Mouse (Mus musculus): ENCODE results near the gene Sult6b1.

The Sult6b1 gene

DNA sequence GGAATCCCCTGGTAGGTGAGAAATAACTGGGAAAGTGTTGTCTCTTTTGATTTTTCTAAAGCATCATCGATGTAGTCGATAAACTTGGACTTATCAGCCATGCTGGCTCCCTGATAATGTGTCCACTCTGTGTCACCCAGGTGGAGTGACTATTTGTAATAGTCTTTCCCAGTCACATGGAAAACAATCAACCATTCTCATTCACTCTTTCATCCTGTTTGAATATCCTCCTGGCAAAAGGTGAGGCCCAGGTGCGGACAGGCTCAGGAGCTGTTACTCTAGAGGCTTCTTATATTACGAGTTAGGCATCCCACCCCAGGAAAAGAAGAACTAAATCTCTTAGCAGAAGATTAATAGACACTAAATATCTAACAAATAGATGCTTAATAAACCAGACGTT lies at the start of gene Sult6b1:
Gene Sult6b1, minus strand, starts transcription at position 101 of the 400 bp plus-strand sequence.
- no peak for DNase-seq (ENCODE audit: low spot score)

DNA sequence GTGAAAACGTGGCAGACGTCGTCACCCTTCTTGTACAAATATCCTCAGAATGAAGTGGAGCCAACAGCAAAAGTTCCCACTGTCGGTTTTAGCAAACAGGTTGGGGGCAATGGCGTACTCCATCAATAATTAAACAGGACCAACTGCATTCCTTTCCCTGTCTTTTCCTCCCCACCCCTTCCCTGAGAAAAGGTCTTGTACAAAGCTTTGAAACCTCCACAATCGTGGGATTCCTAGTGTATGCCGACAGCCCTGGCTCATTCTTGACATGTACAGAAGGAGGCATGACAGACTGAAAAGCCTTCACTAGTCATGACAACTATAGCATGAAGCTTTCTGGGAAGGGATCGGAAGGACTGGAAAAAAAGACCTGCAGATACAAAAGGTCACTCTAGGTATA lies 46.4 kb upstream of the Sult6b1 start:
- DNase-seq (ENCODE audit: low spot score): no peak

DNA sequence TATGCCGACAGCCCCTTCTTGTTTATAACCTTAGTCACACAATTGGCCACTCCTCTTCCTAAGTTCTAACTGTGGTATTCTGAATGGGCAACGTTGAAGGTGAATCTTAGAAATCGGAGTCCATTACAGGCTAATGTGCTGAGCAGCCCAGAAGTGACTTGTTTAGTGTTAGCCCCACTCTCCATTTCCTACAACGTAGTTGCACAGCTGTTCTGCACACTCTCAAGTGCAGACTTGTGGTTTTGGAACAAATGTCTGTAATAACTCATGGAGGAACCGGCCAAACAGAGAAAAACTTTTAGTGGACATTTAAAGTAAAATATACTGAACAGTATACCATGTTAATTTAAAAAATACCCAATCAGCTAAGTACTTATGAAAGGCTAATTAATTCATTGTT lies 45.3 kb upstream of the Sult6b1 start:
- no peak for DNase-seq (ENCODE audit: low spot score)

DNA sequence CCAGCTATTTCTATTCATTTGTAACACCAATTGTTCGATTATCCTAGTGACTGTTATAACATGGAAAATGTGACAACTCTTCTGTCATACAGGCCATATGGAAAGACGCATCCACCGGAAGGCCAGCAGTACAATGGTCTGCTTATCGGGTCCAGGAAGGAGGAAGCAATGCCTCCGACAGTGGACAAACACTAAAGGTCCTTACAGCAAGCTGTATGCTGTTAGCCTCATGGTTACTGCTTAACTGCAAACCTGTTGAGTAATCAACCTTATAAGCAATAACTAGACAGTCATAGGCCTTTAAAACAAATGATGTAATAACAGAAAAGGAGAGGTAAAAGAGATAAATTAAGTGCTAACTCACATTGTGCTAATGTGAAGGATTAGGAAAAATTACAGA lies 44.4 kb upstream of the Sult6b1 start:
- DNase-seq (ENCODE audit: low spot score): no peak

DNA sequence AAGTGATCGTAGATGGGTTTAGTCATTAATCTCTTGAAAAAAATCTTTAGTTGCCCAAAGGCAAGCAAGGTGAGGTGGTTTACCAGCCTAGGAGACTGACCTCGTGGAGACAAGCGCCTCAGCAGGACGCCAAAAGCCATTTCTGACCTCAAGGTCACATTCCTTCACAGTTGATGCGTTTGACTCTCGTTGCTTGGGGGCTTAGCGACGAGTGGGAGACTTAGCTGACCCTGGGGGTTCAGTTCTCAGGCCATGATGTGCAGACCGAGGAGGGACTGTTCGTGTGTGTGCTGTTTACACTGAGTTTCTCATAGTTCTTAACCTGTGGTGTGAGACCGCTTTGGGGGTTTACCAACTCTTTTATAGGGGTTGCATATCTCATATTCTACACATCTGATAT lies 35.8 kb upstream of the Sult6b1 start:
- peak; percentile 41 for DNase-seq (ENCODE audit: low spot score)

DNA sequence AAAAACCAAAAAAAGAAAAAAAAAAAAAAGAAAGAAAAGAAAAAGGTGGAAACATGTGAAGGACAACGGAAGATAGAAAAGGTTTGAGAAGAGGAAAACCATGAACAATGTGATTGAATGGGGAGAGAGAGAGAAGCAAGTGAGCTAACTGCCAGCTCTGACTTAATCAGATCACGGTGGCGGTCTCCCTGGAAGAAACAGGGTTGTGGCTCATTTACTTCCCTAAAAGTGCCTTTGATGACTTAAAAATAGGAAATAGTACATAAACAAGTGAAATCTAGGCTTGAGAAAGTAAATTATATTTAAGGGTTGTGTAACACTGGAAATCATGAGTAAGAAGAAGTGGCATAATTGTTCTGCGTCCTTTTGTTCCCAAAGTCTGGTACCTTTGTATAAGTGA lies 32.1 kb upstream of the Sult6b1 start:
- DNase-seq (ENCODE audit: low spot score): no peak

DNA sequence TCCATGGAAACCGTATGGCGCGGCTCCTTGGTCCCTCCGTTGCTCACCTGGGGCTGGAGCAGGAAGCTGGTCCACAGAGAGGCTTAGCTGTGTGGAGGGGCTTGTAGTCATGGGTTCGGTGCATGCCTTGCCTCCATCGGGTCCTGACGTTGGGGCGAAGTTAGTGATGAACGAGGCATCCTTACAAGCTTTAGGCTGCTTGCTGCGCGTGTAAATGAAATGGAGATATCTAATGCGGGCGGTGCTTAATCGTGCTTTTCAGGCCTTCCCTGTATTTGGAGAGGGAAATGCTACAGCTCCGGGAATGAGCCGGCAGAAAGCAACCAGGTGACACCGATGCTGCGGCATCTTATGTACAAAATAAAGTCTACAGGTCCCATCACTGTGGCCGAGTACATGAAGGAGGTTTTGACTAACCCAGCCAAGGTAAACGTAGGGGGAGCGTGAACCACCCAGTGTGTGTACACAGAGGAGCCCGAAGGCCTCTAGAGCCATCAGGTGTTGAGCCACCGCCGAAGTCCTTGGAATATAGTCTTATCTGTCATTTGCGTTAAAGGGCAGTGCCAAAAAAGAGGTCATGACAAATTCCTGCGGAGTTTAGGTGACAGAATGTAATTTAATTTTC lies 30.5 kb upstream of the Sult6b1 start:
- DNase-seq (ENCODE audit: low spot score): no peak

DNA sequence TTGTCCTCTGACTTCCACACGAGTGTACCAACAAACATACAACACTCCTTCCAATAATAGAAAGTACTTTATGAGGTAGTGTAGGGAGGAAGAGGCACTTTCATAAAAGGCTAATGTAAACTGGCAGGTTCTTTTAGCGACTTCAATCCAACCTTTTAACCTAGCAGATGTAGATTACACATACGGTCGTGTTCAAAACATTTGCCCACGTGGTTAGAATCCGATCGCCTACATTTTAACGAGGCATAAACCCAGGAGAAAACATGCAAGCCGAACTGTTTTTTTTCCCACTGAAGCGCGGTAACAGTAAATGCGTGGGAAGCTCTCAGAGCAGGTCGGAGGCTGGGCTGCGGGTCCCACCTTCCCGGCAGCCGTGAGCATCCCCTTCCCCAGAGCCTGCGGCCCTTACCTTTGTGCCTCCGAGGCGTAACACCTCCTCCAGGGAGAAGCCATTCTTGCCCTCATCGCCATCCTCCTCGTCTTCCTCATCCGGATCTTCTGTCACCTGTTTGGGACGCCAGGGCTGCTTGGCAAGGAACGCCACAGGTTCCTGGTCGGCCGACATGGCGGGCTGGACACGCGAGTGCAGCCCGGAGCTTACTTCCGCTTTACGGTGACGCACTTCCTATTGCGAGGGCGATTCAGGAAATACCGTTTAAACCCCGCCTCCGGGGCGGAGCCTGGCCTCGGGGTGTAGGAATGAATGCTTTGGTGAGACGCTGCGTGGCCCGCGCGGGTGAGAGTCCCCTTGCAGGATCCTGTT lies 29.9 kb upstream of the Sult6b1 start, which contains the start of the genes Cebpz and Ndufaf7:
Gene Cebpz, minus strand, starts transcription at position 601 of the 763 bp plus-strand sequence.
Gene Ndufaf7, plus strand, starts transcription at position 671 of the 763 bp plus-strand sequence.
- peak; percentile 98 for DNase-seq (ENCODE audit: low spot score)

DNA sequence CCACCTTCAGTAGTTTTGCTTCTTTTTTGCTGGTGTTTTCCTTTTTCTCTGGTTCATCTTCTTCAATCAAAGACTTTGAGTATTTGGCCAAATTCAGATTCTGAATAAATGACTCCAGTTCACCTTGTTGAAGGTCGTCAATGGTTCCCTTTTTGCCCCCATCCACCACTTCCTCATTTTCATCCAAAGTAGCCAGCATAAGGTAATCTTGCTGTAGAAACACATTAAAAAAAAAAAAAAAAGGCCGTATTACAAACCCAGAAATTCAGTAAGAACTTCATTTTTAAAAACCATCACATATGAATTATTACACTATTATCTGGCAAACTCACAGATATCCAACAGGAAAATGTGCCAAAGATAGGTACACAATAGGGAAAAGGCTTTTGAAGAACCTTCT lies 29.1 kb upstream of the Sult6b1 start:
- no peak for DNase-seq (ENCODE audit: low spot score)

DNA sequence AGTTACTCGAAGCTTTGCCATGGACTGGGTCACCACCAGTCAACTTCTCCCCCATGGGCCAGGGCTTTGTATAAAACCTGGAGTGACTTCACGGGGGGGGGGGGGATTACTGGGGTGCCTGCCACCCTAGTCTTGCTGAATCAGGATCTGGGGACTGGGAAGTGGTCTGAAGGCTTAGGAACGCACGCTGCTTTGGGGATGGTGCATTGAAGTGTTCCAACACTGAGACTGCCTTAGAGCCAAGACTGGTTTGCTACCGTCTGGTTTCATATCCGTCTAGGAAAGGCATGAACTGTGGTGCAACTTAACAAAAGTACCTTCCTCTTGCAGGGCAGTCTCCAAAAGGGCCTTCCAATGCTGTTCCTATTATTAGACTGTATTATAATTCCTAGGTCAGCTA lies 10.9 kb upstream of the Sult6b1 start:
- DNase-seq (ENCODE audit: low spot score): no peak

DNA sequence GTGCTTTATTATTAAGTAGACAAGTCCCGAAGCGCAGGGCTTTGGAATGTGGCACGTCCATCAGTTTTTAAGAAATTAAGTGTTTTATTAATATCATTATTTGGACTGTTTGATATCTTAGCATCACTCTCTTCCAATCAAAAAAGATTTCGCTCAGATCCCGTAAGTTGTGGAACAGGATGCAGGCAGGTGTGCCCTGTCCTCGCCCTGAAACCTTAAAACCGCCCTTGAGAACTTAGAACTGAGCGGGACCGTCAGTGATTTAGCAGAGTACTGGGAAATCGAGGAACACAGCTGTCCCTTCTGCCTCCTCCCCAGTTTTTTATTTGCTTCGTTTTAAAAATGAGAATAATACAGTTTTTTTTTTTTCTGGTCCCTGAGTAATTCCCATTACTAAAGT lies 10.1 kb upstream of the Sult6b1 start:
- no peak for DNase-seq (ENCODE audit: low spot score)

DNA sequence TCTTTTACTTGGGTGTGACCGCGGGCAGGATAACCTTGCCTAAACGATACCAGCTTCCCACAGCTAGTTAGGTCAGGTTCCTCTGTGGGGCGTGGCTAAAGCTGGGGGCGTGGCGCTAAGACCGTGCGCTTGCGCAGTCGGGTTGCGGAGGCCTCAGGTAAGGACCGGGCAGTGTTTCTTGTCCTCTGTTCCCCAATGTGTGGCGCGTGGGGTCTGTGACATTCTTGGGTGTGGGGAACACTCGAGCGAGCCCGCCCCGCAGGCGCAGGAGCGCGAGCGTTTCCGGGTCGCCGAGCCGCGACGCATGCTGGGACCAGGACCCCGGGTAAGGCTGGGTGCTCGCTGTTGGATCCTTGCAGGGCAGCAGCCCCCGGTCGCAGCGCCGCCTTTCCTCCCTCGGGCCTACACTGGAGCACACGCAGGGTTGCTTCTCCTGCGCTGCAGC lies 9.6 kb upstream of the Sult6b1 start, which contains the start of gene Cebpzos:
Gene Cebpzos, plus strand, starts transcription at position 132 of the 445 bp plus-strand sequence.
- DNase-seq (ENCODE audit: low spot score): peak; percentile 93

DNA sequence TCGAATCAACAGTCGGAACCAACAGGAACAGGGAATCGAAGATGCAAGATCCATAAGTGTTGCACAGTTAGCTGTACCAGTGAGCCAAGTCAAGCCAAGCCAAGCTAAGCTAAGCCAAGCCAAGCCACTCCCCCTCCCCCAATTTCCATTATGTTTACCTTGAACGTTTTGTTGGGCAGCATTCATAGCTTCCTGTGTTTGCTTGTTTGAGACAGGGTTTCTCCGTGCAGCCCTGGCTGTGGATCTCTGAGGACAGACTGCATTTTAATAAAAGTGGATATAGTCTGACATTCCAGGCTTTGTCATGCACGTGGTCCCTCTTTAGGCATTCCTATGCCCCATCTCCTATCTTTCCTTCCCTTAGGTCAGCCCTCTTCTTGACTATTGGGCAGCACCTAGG lies 9.0 kb upstream of the Sult6b1 start:
- peak; percentile 18 for DNase-seq (ENCODE audit: low spot score)

DNA sequence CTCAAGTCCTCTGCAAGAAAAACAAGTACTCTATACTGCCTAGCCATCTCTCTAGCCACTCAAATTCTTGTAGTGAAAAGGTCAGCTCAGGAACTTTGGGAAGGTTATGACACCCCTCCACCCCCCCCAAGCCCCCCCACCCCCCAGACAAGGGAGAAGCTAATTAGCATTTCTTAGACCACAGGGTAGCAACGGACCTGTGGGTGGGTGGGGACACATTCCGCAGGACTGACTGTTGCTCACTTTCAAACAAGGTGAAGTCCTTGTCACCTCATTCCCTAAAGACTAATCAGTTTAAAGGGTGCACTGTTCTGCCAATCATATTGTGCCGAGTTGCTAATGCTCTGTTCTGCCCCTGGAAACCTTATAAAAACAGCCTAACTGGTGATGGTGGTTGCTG lies 7.1 kb upstream of the Sult6b1 start:
- DNase-seq (ENCODE audit: low spot score): no peak

DNA sequence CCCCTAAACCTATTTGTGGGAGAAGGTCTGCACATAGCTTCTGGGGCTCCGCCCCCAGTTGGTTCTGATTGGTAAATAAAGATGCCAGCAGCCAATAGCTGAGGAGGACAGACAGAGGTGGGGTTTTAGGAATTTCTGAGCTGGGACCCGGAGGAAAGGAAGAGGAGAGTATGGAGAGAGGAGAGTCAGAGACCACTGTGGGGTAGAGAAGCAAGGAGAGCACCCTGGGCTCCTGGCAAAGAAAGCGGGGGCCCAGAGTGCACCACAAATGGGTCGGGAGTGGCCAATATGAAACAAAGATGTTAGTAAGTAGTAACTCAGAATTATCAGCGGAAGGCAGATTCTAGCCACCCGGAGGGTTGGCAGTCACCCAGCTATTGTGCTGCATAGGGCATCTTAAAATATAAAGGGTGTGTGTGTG lies 6.1 kb upstream of the Sult6b1 start:
- DNase-seq (ENCODE audit: low spot score): peak; percentile 26

DNA sequence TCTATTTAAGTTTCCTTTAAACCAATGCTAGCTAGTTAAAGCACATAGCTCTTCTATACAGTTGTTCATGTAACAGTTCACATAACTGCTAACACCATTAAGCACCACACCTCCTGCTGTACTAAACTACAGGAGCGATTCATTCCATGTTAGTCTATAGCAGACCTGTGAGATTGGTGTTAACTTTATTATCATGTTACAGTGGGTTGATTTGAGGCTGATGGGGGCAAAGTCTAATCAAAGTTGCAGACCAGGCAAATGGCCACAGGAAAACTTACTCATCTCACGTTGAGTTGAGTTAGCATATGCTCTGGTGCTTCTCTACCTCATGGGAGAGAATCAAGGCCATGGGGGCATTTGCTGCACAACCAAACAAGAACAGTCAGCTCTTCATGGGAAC lies 2.6 kb upstream of the Sult6b1 start:
- no peak for DNase-seq (ENCODE audit: low spot score)

DNA sequence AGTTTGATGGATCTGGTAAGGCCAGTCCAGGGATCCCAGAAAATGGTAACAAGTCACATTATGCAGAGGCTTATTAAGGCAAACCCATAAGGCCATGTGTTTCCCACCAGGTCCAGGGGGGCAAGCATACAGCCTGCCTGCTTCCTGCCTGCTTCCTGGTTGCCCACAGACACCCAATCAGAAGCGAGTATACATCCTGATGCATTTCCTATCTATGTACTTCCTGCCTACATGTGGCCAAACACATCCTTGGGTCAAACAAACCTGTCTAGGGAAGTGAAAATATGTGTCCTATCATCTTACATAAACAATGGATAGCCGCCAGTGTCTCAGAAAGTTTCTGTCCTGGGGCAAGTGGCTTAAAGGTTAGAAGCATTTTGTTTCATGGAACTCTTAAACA lies 3.6 kb downstream of the Sult6b1 start:
- DNase-seq (ENCODE audit: low spot score): no peak

DNA sequence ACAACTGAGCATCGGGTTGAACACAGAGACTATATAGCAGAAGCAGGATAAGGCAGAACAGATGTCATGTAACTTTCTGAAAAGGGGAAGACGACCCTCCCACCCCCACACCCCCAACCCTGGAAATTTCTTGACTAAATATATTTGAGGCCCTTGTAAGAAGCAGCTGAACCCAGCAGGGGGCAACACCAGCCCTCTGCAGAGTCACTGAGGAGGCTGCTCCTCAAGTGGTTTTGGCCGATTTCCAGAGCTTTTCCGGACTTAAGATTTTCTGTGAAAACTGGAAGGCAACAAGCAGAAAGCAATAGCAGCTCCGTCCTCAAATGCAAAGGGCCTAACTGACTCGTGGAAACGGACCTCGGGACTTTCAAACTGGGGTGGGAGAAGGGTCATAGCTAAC lies 11.4 kb downstream of the Sult6b1 start:
- DNase-seq (ENCODE audit: low spot score): peak; percentile 41

DNA sequence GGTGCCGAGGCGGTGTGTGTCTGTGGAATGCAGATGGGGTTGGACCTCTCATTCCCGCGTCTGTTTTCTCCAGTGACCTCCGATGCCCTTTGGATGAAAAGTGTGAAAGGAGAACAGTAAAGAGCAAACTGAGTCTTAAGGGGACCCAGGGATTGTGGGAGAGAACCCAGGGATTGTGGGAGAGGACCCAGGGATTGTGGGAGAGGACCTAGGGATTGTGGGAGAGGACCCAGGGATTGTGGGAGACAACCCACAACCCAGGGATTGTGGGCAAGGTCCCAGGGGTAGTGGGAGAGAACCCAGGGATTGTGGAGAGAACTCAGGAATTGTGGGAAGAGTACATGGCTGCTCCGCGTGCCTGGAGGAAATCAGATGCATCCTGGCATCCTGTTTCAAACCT lies 11.8 kb downstream of the Sult6b1 start:
- DNase-seq (ENCODE audit: low spot score): no peak

DNA sequence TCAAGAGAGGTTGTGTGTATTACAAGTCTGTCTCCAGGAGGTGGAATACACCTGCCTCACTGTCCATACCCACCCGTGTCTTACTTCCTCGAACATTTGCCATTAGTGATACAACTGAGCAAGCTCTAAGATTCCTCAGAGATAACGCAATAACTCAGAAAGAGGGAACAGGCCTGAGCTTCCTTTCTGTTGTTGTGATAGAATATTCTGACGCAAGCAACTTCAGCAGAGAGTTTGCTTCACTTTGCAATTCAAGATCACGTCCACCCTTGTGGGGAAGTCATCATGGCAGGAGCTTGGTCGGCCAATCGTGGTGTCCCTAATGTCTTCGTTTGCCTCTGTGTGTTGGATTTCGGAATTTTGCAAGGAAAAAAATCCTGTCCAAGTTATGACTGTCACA lies 15.8 kb downstream of the Sult6b1 start:
- no peak for DNase-seq (ENCODE audit: low spot score)

DNA sequence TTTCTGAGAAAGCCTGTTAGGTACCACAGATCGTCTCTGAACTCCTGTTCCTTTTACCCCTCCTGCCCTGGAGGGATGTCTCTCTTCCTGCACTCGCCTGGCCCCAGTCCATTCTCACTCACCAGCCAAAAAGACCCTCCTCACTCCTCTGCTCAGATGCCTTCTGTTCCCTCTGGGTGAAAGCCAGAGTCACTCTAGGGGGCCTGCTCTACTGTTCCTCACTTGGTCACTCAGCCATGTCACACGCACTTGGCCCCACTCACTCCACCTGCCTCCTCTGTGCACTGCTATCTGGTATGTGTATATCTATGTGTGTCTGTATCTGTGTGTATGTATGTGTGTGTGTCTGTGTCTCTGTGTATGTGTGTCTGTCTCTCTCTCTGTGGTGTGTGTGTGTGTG lies 17.6 kb downstream of the Sult6b1 start:
- DNase-seq (ENCODE audit: low spot score): no peak

DNA sequence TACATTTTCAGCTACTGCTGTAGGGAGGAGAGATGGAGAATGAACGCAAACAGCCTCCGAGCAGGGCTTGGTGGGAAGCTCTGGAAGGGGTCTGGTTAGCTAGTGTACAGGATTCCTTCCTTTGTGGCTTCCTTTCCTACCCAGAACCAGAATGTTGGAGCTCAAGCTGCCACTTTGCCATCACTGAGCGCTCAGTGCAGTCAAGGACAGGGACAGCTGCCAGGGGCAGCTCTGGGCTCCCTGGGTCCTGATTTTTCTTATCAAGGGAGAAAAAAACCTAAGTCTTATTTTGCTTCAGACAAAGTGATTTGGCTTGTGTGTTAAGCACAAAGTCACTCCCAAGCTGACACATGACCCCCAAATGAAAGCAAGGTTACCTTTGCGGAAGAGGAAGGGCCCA lies 18.2 kb downstream of the Sult6b1 start:
- no peak for DNase-seq (ENCODE audit: low spot score)

DNA sequence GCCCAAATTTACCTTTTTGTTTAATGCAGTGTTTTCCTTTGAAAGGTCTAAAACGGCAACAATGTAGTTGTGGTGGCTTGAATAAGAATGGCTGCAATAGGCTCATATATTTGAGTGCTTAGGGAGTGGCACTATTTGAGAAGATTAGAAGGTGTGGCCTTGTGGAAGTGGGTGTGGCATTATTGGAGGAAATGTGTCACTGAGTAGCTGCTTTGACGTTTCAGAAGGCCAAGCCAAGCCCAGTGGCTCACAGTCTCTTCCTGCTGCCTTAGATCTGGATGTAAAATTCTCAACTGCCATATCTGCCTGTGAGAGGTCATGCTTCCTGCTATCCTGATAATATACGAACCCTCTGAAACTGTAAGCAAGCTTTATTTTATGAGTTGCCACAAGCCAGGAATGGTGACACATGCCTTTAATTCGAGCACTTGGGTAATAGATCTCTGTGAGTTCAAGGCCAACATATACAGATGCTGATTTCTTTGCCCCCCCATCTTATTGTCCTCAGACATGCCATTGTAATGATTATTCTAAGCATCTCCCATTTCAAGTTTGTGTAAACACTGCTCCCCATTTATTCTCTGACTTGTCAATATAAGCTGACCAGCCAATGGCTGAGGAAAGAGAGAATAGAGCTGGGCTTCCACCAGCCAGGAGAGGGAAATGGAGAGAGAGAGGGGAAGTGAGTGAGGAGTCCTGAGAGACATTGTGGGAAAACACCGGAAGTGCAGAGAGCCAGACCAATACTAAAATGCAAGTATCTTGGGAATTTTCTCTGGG lies 21.3 kb downstream of the Sult6b1 start:
- DNase-seq (ENCODE audit: low spot score): no peak

All from embryo, embryonic 10 days (tissue).